Mouse (Mus musculus): ENCODE results near the gene Myom1.

The Myom1 gene

GRCm38 (mm10) chr17:71144322-71145116 is 142.1 kb downstream of the Myom1 start:
- DNase-seq: peak; percentile 2

- DNase-seq: peak; percentile 0
Measured at GRCm38 (mm10) chr17:71145248-71145961, 143.0 kb downstream of the Myom1 start.

GRCm38 (mm10) chr17:71153356-71153755 is 150.9 kb downstream of the Myom1 start:
- DNase-seq: peak; percentile 4

GRCm38 (mm10) chr17:71155271-71155670 is 152.8 kb downstream of the Myom1 start:
- peak; percentile 63 for DNase-seq

GRCm38 (mm10) chr17:71159152-71159567 is 156.7 kb downstream of the Myom1 start:
- peak; percentile 78 for DNase-seq

- DNase-seq: no peak
Measured at GRCm38 (mm10) chr17:71159720-71160119, 157.3 kb downstream of the Myom1 start.

GRCm38 (mm10) chr17:71160244-71160995 is 158.0 kb downstream of the Myom1 start:
- DNase-seq: peak; percentile 5

- DNase-seq: peak; percentile 14
Measured at GRCm38 (mm10) chr17:71164991-71165390, 162.6 kb downstream of the Myom1 start.

- DNase-seq: no peak
Measured at GRCm38 (mm10) chr17:71168205-71168815, 165.9 kb downstream of the Myom1 start.

GRCm38 (mm10) chr17:71168846-71169245 is 166.4 kb downstream of the Myom1 start:
- peak; percentile 48 for DNase-seq

- DNase-seq: no peak
Measured at GRCm38 (mm10) chr17:71169639-71170038, 167.2 kb downstream of the Myom1 start.

GRCm38 (mm10) chr17:71171161-71171560 is 168.7 kb downstream of the Myom1 start:
- no peak for DNase-seq
